Mouse (Mus musculus): ENCODE results near the gene Rtn4. TPM values are rescaled to one million over a fixed set of nuclear protein-coding genes. Genes with fewer than 3 reads are reported as not detected.
"Not testable (repeated sequence)": the region's sequence is repeated elsewhere in the genome, so short reads cannot be mapped to it uniquely, and the experiment has no call there.

The Rtn4 gene
- 100 to 1,000 TPM; 690 to 719 TPM for total RNA-seq (2021)
- long read RNA-seq, experiment 1, full-length matches to known transcripts: 42 of 74 reads
- long read RNA-seq, experiment 1, partial matches to known transcripts: 30 of 74 reads
- long read RNA-seq, experiment 1, other reads (novel, unspliced or antisense): 2 of 74 reads
- long read RNA-seq, experiment 2, full-length matches to known transcripts: 41 of 81 reads
- long read RNA-seq, experiment 2, partial matches to known transcripts: 40 of 81 reads
- long read RNA-seq, experiment 2, other reads (novel, unspliced or antisense): 0 of 81 reads

GRCm38 (mm10) chr11:29692683-29693272 lies at the start of gene Rtn4:
Gene Rtn4, plus strand, starts transcription at chr11:29692947.
- DNase-seq (ENCODE audit: low spot score in 2 of 2): peak; percentile 96

GRCm38 (mm10) chr11:29644421-29644820 lies 48.3 kb upstream of the Rtn4 start:
- no peak for DNase-seq (ENCODE audit: low spot score in 2 of 2)

- no peak for DNase-seq (ENCODE audit: low spot score in 2 of 2)
Measured at GRCm38 (mm10) chr11:29645411-29646066, 47.2 kb upstream of the Rtn4 start.

GRCm38 (mm10) chr11:29647568-29648319 lies 45.0 kb upstream of the Rtn4 start:
- no peak for DNase-seq (ENCODE audit: low spot score in 2 of 2)

- not testable (repeated sequence) for DNase-seq (ENCODE audit: low spot score in 2 of 2)
Measured at GRCm38 (mm10) chr11:29655381-29655780, 37.4 kb upstream of the Rtn4 start.

GRCm38 (mm10) chr11:29660740-29661139 lies 32.0 kb upstream of the Rtn4 start:
- no peak for DNase-seq (ENCODE audit: low spot score in 2 of 2)

GRCm38 (mm10) chr11:29667634-29668033 lies 25.1 kb upstream of the Rtn4 start:
- DNase-seq (ENCODE audit: low spot score in 2 of 2): no peak

GRCm38 (mm10) chr11:29669706-29670105 lies 23.0 kb upstream of the Rtn4 start:
- DNase-seq (ENCODE audit: low spot score in 2 of 2): no peak

GRCm38 (mm10) chr11:29673359-29673758 lies 19.4 kb upstream of the Rtn4 start:
- DNase-seq (ENCODE audit: low spot score in 2 of 2): peak in 1 of 2 experiments; percentile 11

GRCm38 (mm10) chr11:29676718-29677117 lies 16.0 kb upstream of the Rtn4 start:
- no peak for DNase-seq (ENCODE audit: low spot score in 2 of 2)

GRCm38 (mm10) chr11:29679942-29680341 lies 12.8 kb upstream of the Rtn4 start:
- DNase-seq (ENCODE audit: low spot score in 2 of 2): no peak

GRCm38 (mm10) chr11:29680771-29681170 lies 12.0 kb upstream of the Rtn4 start:
- no peak for DNase-seq (ENCODE audit: low spot score in 2 of 2)

- DNase-seq (ENCODE audit: low spot score in 2 of 2): no peak
Measured at GRCm38 (mm10) chr11:29684272-29684671, 8.5 kb upstream of the Rtn4 start.

- no peak for DNase-seq (ENCODE audit: low spot score in 2 of 2)
Measured at GRCm38 (mm10) chr11:29686176-29686575, 6.6 kb upstream of the Rtn4 start.

- no peak for DNase-seq (ENCODE audit: low spot score in 2 of 2)
Measured at GRCm38 (mm10) chr11:29691556-29691955, 1.2 kb upstream of the Rtn4 start.

GRCm38 (mm10) chr11:29692111-29692682 lies 550 bp upstream of the Rtn4 start:
- peak; percentile 30 to 35 for DNase-seq (ENCODE audit: low spot score in 2 of 2)

GRCm38 (mm10) chr11:29693576-29694410 lies 1.0 kb downstream of the Rtn4 start:
- DNase-seq (ENCODE audit: low spot score in 2 of 2): peak; percentile 82 to 85

GRCm38 (mm10) chr11:29694754-29695153 lies 2.0 kb downstream of the Rtn4 start:
- no peak for DNase-seq (ENCODE audit: low spot score in 2 of 2)

- DNase-seq (ENCODE audit: low spot score in 2 of 2): no peak
Measured at GRCm38 (mm10) chr11:29702721-29703120, 10.0 kb downstream of the Rtn4 start.

- DNase-seq (ENCODE audit: low spot score in 2 of 2): no peak
Measured at GRCm38 (mm10) chr11:29705263-29705662, 12.5 kb downstream of the Rtn4 start.
